Mouse (Mus musculus): Measurements from ENCODE around the gene Nav1.
A peak's percentile ranks its signal among the peaks of the same experiment; 100 is the strongest.

Gene Nav1

GRCm38 (mm10) chr1:135435823-135436222, 171.3 kb downstream of the Nav1 start:
- no peak for DNase-seq (ENCODE audit: low read depth, low spot score)
- no peaks in the 10 kb centered on the region for H3K36me3 ChIP-seq (ENCODE audit: control insufficient read depth, insufficient read depth, low read length, poor library complexity, severe bottlenecking)
- H3K27me3 ChIP-seq (ENCODE audit: control insufficient read depth, insufficient read depth, low read length, poor library complexity, severe bottlenecking), result no peaks in the 10 kb centered on the region

GRCm38 (mm10) chr1:135430669-135431017, 176.5 kb downstream of the Nav1 start:
- no peak for DNase-seq (ENCODE audit: low read depth, low spot score)

GRCm38 (mm10) chr1:135429901-135430668, 177.0 kb downstream of the Nav1 start, which contains the start of gene Ipo9:
Gene Ipo9 (minus strand): TSS chr1:135430499.
- H3K36me3 ChIP-seq (ENCODE audit: control insufficient read depth, insufficient read depth, low read length, poor library complexity, severe bottlenecking), result no peaks in the 10 kb centered on the region
- DNase-seq (ENCODE audit: low read depth, low spot score), result peak; percentile 93
- H3K27me3 ChIP-seq (ENCODE audit: control insufficient read depth, insufficient read depth, low read length, poor library complexity, severe bottlenecking), result no peaks in the 10 kb centered on the region

More at GRCm38 (mm10) chr1:135430669-135431017, 176.5 kb downstream of the Nav1 start:
- no peaks in the 10 kb centered on the region for H3K27me3 ChIP-seq (ENCODE audit: control insufficient read depth, insufficient read depth, low read length, poor library complexity, severe bottlenecking)
- H3K36me3 ChIP-seq (ENCODE audit: control insufficient read depth, insufficient read depth, low read length, poor library complexity, severe bottlenecking), result no peaks in the 10 kb centered on the region

GRCm38 (mm10) chr1:135427390-135427789, 179.7 kb downstream of the Nav1 start:
- H3K27me3 ChIP-seq (ENCODE audit: control insufficient read depth, insufficient read depth, low read length, poor library complexity, severe bottlenecking), result no peaks in the 10 kb centered on the region
- no peaks in the 10 kb centered on the region for H3K36me3 ChIP-seq (ENCODE audit: control insufficient read depth, insufficient read depth, low read length, poor library complexity, severe bottlenecking)
- DNase-seq (ENCODE audit: low read depth, low spot score), result peak; percentile 10

- Histone ChIP-seq H3K36me3 (ENCODE audit: control insufficient read depth, insufficient read depth, low read length, poor library complexity, severe bottlenecking) (no peaks in the 10 kb centered on the region), H3K27me3 (ENCODE audit: control insufficient read depth, insufficient read depth, low read length, poor library complexity, severe bottlenecking) (no peaks in the 10 kb centered on the region)
- DNase-seq (ENCODE audit: low read depth, low spot score), result no peak
Measured at GRCm38 (mm10) chr1:135426645-135427044, 180.4 kb downstream of the Nav1 start.

GRCm38 (mm10) chr1:135422772-135423171, 184.3 kb downstream of the Nav1 start:
- H3K27me3 ChIP-seq (ENCODE audit: control insufficient read depth, insufficient read depth, low read length, poor library complexity, severe bottlenecking), result no peaks in the 10 kb centered on the region

GRCm38 (mm10) chr1:135413996-135414395, 193.1 kb downstream of the Nav1 start:
- Histone ChIP-seq H3K27me3 (ENCODE audit: control insufficient read depth, insufficient read depth, low read length, poor library complexity, severe bottlenecking) (no peaks in the 10 kb centered on the region), H3K36me3 (ENCODE audit: control insufficient read depth, insufficient read depth, low read length, poor library complexity, severe bottlenecking) (peaks cover 16% of the 10 kb centered on the region)
- no peak for DNase-seq (ENCODE audit: low read depth, low spot score)

More at GRCm38 (mm10) chr1:135422772-135423171, 184.3 kb downstream of the Nav1 start:
- H3K36me3 ChIP-seq (ENCODE audit: control insufficient read depth, insufficient read depth, low read length, poor library complexity, severe bottlenecking), result peaks cover 4% of the 10 kb centered on the region; the same call in 1 of the 2 replicates
- DNase-seq (ENCODE audit: low read depth, low spot score), result no peak

- DNase-seq (ENCODE audit: low read depth, low spot score), result no peak
- Histone ChIP-seq H3K27me3 (ENCODE audit: control insufficient read depth, insufficient read depth, low read length, poor library complexity, severe bottlenecking) (no peaks in the 10 kb centered on the region), H3K36me3 (ENCODE audit: control insufficient read depth, insufficient read depth, low read length, poor library complexity, severe bottlenecking) (peaks cover 9% of the 10 kb centered on the region)
Measured at GRCm38 (mm10) chr1:135412130-135412529, 195.0 kb downstream of the Nav1 start.

GRCm38 (mm10) chr1:135410967-135411366, 196.1 kb downstream of the Nav1 start:
- Histone ChIP-seq H3K27me3 (ENCODE audit: control insufficient read depth, insufficient read depth, low read length, poor library complexity, severe bottlenecking) (no peaks in the 10 kb centered on the region), H3K36me3 (ENCODE audit: control insufficient read depth, insufficient read depth, low read length, poor library complexity, severe bottlenecking) (peaks cover 9% of the 10 kb centered on the region)
- no peak for DNase-seq (ENCODE audit: low read depth, low spot score)

- DNase-seq (ENCODE audit: low read depth, low spot score), result no peak
- H3K36me3 ChIP-seq (ENCODE audit: control insufficient read depth, insufficient read depth, low read length, poor library complexity, severe bottlenecking), result peaks cover 13% of the 10 kb centered on the region
- no peaks in the 10 kb centered on the region for H3K27me3 ChIP-seq (ENCODE audit: control insufficient read depth, insufficient read depth, low read length, poor library complexity, severe bottlenecking)
Measured at GRCm38 (mm10) chr1:135408973-135409372, 198.1 kb downstream of the Nav1 start.

- DNase-seq (ENCODE audit: low read depth, low spot score), result no peak
- no peaks in the 10 kb centered on the region for H3K27me3 ChIP-seq (ENCODE audit: control insufficient read depth, insufficient read depth, low read length, poor library complexity, severe bottlenecking)
- H3K36me3 ChIP-seq (ENCODE audit: control insufficient read depth, insufficient read depth, low read length, poor library complexity, severe bottlenecking), result peaks cover 13% of the 10 kb centered on the region
Measured at GRCm38 (mm10) chr1:135405356-135405755, 201.7 kb downstream of the Nav1 start.

- H3K36me3 ChIP-seq (ENCODE audit: control insufficient read depth, insufficient read depth, low read length, poor library complexity, severe bottlenecking), result peaks cover 15% of the 10 kb centered on the region
- no peaks in the 10 kb centered on the region for H3K27me3 ChIP-seq (ENCODE audit: control insufficient read depth, insufficient read depth, low read length, poor library complexity, severe bottlenecking)
- DNase-seq (ENCODE audit: low read depth, low spot score), result peak; percentile 12
Measured at GRCm38 (mm10) chr1:135401452-135402110, 205.5 kb downstream of the Nav1 start.

- H3K36me3 ChIP-seq (ENCODE audit: control insufficient read depth, insufficient read depth, low read length, poor library complexity, severe bottlenecking), result peaks cover 10% of the 10 kb centered on the region
- DNase-seq (ENCODE audit: low read depth, low spot score), result peak; percentile 50
- no peaks in the 10 kb centered on the region for H3K27me3 ChIP-seq (ENCODE audit: control insufficient read depth, insufficient read depth, low read length, poor library complexity, severe bottlenecking)
Measured at GRCm38 (mm10) chr1:135399466-135399865, 207.6 kb downstream of the Nav1 start.

GRCm38 (mm10) chr1:135385161-135385560, 221.9 kb downstream of the Nav1 start:
- DNase-seq (ENCODE audit: low read depth, low spot score), result no peak
- Histone ChIP-seq H3K36me3 (ENCODE audit: control insufficient read depth, insufficient read depth, low read length, poor library complexity, severe bottlenecking) (peaks cover 18% of the 10 kb centered on the region), H3K27me3 (ENCODE audit: control insufficient read depth, insufficient read depth, low read length, poor library complexity, severe bottlenecking) (no peaks in the 10 kb centered on the region)
